Mouse (Mus musculus): Measurements from ENCODE around the gene Slc6a2. TPM values are rescaled to one million over a fixed set of nuclear protein-coding genes. Genes with fewer than 3 reads are reported as not detected.

The Slc6a2 gene
- 0.99 and 3.4 TPM in 2 replicates for polyA plus RNA-seq (2012; rRNA removed)

- Histone ChIP-seq H3K4me1 (ENCODE audit: control insufficient read depth, insufficient read depth, low read length) (no peaks in the 10 kb centered on the region), H3K27ac (ENCODE audit: insufficient read depth, low read depth, low read length) (no peak within 1 kb of the TSS), H3K27me3 (replicated peaks; ENCODE audit: control insufficient read depth, insufficient read depth, low read length) (no peaks in the 10 kb centered on the region), H3K4me3 (ENCODE audit: insufficient read depth, low read depth, low read length) (no peak within 1 kb of the TSS), H3K36me3 (ENCODE audit: control insufficient read depth, insufficient read depth, low read length) (no peaks in the 10 kb centered on the region)
- 62% methylated on average over 10 of the region's 10 CpGs for WGBS
- no peak for DNase-seq
- TF ChIP-seq CTCF (conservative IDR thresholded peaks at IDR 0.05; ENCODE audit: insufficient read depth, insufficient read length, low read depth, low read length), result no peak
- TF ChIP-seq POLR2A (IDR thresholded peaks at IDR 0.05; ENCODE audit: low read depth, low read length), result no peak
These were observed at the start of gene Slc6a2 for GRCm38 (mm10) chr8:92959779-92960178. Gene Slc6a2 (plus strand): TSS chr8:92960079.

GRCm38 (mm10) chr8:92911477-92911876 lies 48.4 kb upstream of the Slc6a2 start:
- no peaks in the 10 kb centered on the region for H3K4me1 ChIP-seq (ENCODE audit: control insufficient read depth, insufficient read depth, low read length)
- WGBS, result 90% methylated on average over 3 of the region's 3 CpGs
- no peaks in the 10 kb centered on the region for H3K27me3 ChIP-seq (replicated peaks; ENCODE audit: control insufficient read depth, insufficient read depth, low read length)
- no peak overlapping the region for H3K27ac ChIP-seq (ENCODE audit: insufficient read depth, low read depth, low read length)
- TF ChIP-seq CTCF (conservative IDR thresholded peaks at IDR 0.05; ENCODE audit: insufficient read depth, insufficient read length, low read depth, low read length) (no peak), POLR2A (IDR thresholded peaks at IDR 0.05; ENCODE audit: low read depth, low read length) (no peak)
- H3K4me3 ChIP-seq (ENCODE audit: insufficient read depth, low read depth, low read length), result no peak overlapping the region
- H3K36me3 ChIP-seq (ENCODE audit: control insufficient read depth, insufficient read depth, low read length), result no peaks in the 10 kb centered on the region
- DNase-seq, result no peak

- Histone ChIP-seq H3K27me3 (replicated peaks; ENCODE audit: control insufficient read depth, insufficient read depth, low read length) (no peaks in the 10 kb centered on the region), H3K36me3 (ENCODE audit: control insufficient read depth, insufficient read depth, low read length) (no peaks in the 10 kb centered on the region), H3K4me1 (ENCODE audit: control insufficient read depth, insufficient read depth, low read length) (no peaks in the 10 kb centered on the region), H3K27ac (ENCODE audit: insufficient read depth, low read depth, low read length) (no peak overlapping the region), H3K4me3 (ENCODE audit: insufficient read depth, low read depth, low read length) (no peak overlapping the region)
- 69% methylated on average over 7 of the region's 7 CpGs for WGBS
- no peak for TF ChIP-seq POLR2A (IDR thresholded peaks at IDR 0.05; ENCODE audit: low read depth, low read length)
- no peak for TF ChIP-seq CTCF (conservative IDR thresholded peaks at IDR 0.05; ENCODE audit: insufficient read depth, insufficient read length, low read depth, low read length)
- no peak for DNase-seq
These were observed 46.5 kb upstream of the Slc6a2 start for GRCm38 (mm10) chr8:92913396-92913795.

DNA sequence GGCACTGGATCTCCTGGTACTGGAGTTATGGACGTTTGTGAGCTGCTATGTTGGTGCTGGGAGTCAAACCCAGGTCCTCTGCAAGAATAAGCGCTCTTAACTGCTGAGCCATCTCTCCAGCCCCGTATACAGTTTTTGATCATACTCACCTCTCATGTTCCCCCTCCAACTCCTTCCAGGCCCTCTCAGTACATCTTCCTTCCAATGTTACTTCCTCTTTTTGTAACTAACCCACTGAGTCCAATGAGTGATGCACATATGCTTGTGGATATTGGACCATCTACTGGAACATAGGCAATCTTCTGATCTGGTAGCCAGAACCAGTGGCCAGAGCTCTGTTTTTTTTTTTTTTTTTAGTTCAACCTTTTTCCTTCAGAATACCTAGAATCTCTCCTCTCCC lies 43.8 kb upstream of the Slc6a2 start:
- Histone ChIP-seq H3K27me3 (replicated peaks; ENCODE audit: control insufficient read depth, insufficient read depth, low read length) (no peaks in the 10 kb centered on the region), H3K4me3 (ENCODE audit: insufficient read depth, low read depth, low read length) (no peak overlapping the region), H3K4me1 (ENCODE audit: control insufficient read depth, insufficient read depth, low read length) (no peaks in the 10 kb centered on the region), H3K36me3 (ENCODE audit: control insufficient read depth, insufficient read depth, low read length) (no peaks in the 10 kb centered on the region), H3K27ac (ENCODE audit: insufficient read depth, low read depth, low read length) (no peak overlapping the region)
- DNase-seq, result no peak
- TF ChIP-seq CTCF (conservative IDR thresholded peaks at IDR 0.05; ENCODE audit: insufficient read depth, insufficient read length, low read depth, low read length) (no peak), POLR2A (IDR thresholded peaks at IDR 0.05; ENCODE audit: low read depth, low read length) (no peak)
- 87% methylated on average over 3 of the region's 3 CpGs for WGBS

DNA sequence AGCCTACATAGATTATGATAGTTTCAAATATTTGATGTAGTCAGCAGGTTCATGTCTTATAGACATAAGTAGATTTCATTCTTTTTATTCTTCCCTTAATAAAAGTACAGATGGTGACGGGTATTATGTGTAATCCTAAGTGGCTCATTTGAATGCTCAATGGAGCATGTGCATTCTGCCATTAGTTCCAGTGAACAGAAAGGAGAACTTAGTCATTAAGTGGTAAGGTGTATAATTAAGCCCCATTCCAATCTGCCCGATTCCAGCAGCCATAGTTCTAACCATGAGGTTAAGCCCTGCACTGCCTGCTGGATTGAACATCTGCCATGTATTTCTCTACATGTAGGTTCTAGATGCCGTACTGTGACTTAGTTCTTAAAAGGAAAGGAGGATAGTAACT lies 38.1 kb upstream of the Slc6a2 start:
- Histone ChIP-seq H3K36me3 (ENCODE audit: control insufficient read depth, insufficient read depth, low read length) (no peaks in the 10 kb centered on the region), H3K4me3 (ENCODE audit: insufficient read depth, low read depth, low read length) (no peak overlapping the region), H3K27me3 (replicated peaks; ENCODE audit: control insufficient read depth, insufficient read depth, low read length) (no peaks in the 10 kb centered on the region), H3K27ac (ENCODE audit: insufficient read depth, low read depth, low read length) (no peak overlapping the region), H3K4me1 (ENCODE audit: control insufficient read depth, insufficient read depth, low read length) (no peaks in the 10 kb centered on the region)
- 70% methylated on average over 3 of the region's 3 CpGs for WGBS
- DNase-seq, result no peak
- TF ChIP-seq POLR2A (IDR thresholded peaks at IDR 0.05; ENCODE audit: low read depth, low read length) (no peak), CTCF (conservative IDR thresholded peaks at IDR 0.05; ENCODE audit: insufficient read depth, insufficient read length, low read depth, low read length) (no peak)

- DNase-seq, result no peak
- H3K27me3 ChIP-seq (replicated peaks; ENCODE audit: control insufficient read depth, insufficient read depth, low read length), result no peaks in the 10 kb centered on the region
- no peak overlapping the region for H3K4me3 ChIP-seq (ENCODE audit: insufficient read depth, low read depth, low read length)
- H3K27ac ChIP-seq (ENCODE audit: insufficient read depth, low read depth, low read length), result no peak overlapping the region
- TF ChIP-seq CTCF (conservative IDR thresholded peaks at IDR 0.05; ENCODE audit: insufficient read depth, insufficient read length, low read depth, low read length), result no peak
- no peak for TF ChIP-seq POLR2A (IDR thresholded peaks at IDR 0.05; ENCODE audit: low read depth, low read length)
- WGBS, result 75% methylated on average over 4 of the region's 4 CpGs
- H3K4me1 ChIP-seq (ENCODE audit: control insufficient read depth, insufficient read depth, low read length), result no peaks in the 10 kb centered on the region
- H3K36me3 ChIP-seq (ENCODE audit: control insufficient read depth, insufficient read depth, low read length), result no peaks in the 10 kb centered on the region
These were observed 30.9 kb upstream of the Slc6a2 start for GRCm38 (mm10) chr8:92928986-92929385.

DNA sequence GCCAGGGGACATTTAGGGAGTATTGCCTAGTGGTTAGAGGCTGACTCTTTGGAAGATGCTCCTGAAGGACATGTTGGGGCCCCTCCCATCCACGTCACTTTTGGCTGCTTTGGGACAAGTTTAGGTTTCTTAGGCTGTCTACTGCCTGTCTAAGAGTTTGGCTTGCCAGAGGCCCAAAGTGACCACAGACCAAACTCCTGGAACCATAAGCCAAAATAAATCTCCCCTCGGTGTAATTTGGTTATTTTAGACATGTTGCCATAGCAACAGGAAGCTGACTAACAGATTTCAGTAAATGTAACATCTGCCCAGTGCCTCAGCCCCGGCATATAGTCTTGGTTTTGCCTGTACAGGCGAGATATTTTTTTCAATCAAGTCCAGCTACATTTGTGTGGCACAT lies 21.8 kb upstream of the Slc6a2 start:
- no peak overlapping the region for H3K27ac ChIP-seq (ENCODE audit: insufficient read depth, low read depth, low read length)
- DNase-seq, result no peak
- no peaks in the 10 kb centered on the region for H3K36me3 ChIP-seq (ENCODE audit: control insufficient read depth, insufficient read depth, low read length)
- TF ChIP-seq POLR2A (IDR thresholded peaks at IDR 0.05; ENCODE audit: low read depth, low read length) (no peak), CTCF (conservative IDR thresholded peaks at IDR 0.05; ENCODE audit: insufficient read depth, insufficient read length, low read depth, low read length) (no peak)
- 80% methylated on average over 4 of the region's 4 CpGs for WGBS
- H3K4me3 ChIP-seq (ENCODE audit: insufficient read depth, low read depth, low read length), result no peak overlapping the region
- H3K4me1 ChIP-seq (ENCODE audit: control insufficient read depth, insufficient read depth, low read length), result no peaks in the 10 kb centered on the region
- no peaks in the 10 kb centered on the region for H3K27me3 ChIP-seq (replicated peaks; ENCODE audit: control insufficient read depth, insufficient read depth, low read length)

GRCm38 (mm10) chr8:92949071-92949470 lies 10.8 kb upstream of the Slc6a2 start:
- 74% methylated on average over 4 of the region's 4 CpGs for WGBS
- H3K27ac ChIP-seq (ENCODE audit: insufficient read depth, low read depth, low read length), result no peak overlapping the region
- TF ChIP-seq POLR2A (IDR thresholded peaks at IDR 0.05; ENCODE audit: low read depth, low read length), result no peak
- TF ChIP-seq CTCF (conservative IDR thresholded peaks at IDR 0.05; ENCODE audit: insufficient read depth, insufficient read length, low read depth, low read length), result no peak
- no peaks in the 10 kb centered on the region for H3K36me3 ChIP-seq (ENCODE audit: control insufficient read depth, insufficient read depth, low read length)
- H3K27me3 ChIP-seq (replicated peaks; ENCODE audit: control insufficient read depth, insufficient read depth, low read length), result no peaks in the 10 kb centered on the region
- H3K4me1 ChIP-seq (ENCODE audit: control insufficient read depth, insufficient read depth, low read length), result no peaks in the 10 kb centered on the region
- no peak overlapping the region for H3K4me3 ChIP-seq (ENCODE audit: insufficient read depth, low read depth, low read length)
- no peak for DNase-seq

All from kidney, adult 2 months (tissue).